Mouse (Mus musculus): ENCODE results near the gene Txnrd2. TPM values are rescaled to one million over a fixed set of nuclear protein-coding genes. Genes with fewer than 3 reads are reported as not detected.

Txnrd2 gene
- total RNA-seq, 2 experiments from 2014 or later = 16.4 to 17.6 TPM

DNA sequence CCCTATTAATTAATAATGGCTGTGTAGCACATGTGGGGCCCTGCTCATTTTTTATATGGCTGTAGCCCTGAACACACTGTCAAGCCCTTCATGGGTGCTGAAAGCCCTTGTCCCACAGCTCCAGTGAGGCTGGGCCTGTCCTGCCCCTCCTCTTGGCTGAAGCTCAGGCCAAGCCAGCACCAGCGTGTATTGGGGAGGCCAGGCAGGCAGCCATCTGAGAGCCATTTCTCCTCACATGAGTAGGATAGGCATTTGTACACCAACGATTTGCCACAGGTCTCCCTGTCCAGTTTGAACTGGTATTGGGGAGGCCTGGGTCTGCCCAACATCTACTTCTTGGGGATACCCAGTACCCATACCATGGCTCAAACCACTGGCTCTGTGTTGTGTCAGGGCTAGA is 47.8 kb downstream of the Txnrd2 start:
- no peak for DNase-seq
- intact Hi-C loops (cut with DNase I) = no loop called here

DNA sequence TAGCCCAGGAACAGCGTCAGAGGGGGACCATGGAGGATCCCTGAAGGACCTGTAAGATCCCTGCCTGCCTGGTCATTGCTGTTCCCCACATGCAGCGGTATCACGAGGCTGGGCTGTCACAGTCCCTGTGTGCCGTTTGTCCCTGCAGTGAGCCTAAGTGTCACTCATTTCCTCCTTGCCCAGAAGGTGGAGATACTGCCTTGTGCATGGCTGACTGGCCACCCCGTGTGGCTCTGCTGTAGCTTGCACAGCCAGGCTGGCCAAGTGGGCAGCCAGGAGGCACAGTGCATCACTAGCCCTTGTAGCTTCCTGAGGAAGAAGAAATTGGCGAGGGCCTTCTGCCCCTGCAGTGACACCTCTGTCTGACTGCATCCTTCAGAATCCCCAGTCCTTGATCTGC is 51.8 kb downstream of the Txnrd2 start:
- intact Hi-C loops (cut with DNase I) = no loop called here
- DNase-seq = peak in 1 of 2 experiments; percentile 7

DNA sequence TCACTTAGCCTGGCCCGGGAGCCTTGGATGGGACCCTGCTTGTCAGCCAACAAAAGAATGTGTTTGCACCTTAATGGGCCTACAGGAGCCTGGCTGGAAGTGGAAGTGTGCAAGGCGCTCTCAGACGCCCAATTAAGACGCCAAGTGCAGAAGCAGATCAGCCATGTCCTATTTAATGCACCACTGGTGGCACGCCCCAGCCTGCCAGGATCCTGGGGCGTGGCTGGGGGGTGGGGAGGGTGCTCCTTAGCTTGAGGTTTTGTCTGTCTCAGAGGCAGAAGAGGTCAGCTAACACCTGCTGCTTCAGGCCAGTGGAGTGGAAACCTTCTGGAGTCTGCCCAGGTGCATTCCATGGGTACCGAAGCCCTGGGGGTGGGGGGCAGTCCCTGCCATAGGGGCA is 53.5 kb downstream of the Txnrd2 start:
- peak in 1 of 2 experiments; percentile 9 for DNase-seq
- intact Hi-C loops (cut with DNase I) = no loop called here

DNA sequence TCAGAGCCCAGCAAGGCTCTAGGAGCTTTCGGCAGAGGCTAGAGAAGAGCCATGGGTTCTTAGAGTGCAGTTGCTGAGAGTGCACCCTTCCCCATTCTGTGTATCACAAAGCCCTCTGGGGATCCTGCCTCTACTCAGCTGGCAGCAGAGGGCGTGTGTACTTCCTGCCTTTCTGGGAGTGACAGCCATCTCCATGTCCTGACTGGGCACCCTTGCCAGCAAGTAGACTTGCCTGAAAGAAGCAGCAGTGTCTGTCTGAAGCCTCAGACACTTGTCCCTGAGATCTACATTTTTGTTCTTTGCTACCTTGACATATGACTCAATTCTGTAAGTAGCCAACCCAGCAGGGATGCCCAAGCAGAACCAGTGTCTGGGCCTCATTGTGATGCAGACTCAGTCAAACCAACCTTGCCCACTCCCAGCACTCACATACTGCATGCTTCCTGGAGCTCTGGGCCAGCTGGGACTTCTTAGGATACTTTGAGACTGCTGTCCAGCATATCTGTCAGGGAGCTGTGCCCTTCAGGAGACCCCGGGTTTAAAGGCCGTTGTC is 54.8 kb downstream of the Txnrd2 start:
- no peak for DNase-seq
- intact Hi-C loops (cut with DNase I) = no loop called here

DNA sequence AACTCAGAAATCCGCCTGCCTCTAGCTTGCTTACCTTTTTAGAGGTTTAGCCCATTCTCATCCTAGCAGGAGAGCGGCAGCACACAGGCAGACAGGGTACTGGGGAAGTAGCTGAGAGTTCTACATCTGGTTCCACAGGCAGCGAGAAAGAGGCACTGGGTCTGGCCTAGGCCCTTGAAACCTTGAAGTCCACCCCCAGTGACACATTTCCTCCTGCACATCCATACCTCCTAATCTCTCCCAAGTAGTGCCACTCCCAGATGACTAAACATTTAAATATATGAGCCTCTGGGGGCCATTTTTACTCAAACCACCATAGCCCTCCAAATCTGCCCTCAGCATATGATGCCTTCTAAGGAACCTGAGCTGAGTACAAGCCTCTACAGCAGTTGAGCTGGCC is 56.2 kb downstream of the Txnrd2 start:
- DNase-seq = no peak
- intact Hi-C loops (cut with DNase I) = no loop called here

DNA sequence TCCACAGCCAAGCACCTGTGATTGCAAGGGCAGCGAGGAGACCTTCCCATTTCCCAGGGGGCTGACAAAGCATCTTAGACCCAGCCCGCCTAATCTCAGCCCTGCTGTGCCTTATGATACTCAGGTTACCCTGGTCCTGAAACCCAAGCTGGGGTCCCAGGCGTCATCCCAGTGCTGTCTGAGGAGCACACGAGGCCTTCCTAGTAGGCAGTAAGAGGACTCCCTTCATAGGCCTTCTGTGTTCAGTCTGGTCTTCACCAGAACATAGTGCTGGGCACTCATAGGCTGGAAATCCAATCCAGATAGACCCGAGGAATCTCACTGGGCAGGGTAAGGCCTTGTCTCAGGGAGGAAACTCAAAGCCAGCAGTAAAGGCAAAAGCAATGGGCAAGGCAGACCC is 57.7 kb downstream of the Txnrd2 start:
- DNase-seq = no peak
- intact Hi-C loops (cut with DNase I) = no loop called here

DNA sequence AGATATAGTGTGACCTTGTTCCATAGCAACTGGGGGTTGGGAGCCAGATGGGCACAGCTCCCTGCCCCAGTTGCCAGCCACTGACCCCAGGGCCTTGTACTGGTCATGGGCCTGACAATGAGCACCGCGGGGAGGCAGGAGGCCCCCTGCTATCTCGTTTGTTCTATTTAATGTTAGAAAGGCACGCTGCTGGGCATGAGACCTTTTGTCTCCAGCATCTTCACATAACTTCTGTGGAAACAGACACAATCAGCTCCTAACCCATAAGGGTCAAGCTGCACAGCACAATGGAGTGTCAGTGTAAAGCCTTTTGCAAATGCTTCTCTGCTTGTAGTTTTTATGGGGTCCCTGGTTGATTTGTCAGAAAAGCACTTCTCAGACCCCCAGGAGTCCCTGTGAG is 58.2 kb downstream of the Txnrd2 start:
- intact Hi-C loops (cut with DNase I) = no loop called here
- DNase-seq = no peak

DNA sequence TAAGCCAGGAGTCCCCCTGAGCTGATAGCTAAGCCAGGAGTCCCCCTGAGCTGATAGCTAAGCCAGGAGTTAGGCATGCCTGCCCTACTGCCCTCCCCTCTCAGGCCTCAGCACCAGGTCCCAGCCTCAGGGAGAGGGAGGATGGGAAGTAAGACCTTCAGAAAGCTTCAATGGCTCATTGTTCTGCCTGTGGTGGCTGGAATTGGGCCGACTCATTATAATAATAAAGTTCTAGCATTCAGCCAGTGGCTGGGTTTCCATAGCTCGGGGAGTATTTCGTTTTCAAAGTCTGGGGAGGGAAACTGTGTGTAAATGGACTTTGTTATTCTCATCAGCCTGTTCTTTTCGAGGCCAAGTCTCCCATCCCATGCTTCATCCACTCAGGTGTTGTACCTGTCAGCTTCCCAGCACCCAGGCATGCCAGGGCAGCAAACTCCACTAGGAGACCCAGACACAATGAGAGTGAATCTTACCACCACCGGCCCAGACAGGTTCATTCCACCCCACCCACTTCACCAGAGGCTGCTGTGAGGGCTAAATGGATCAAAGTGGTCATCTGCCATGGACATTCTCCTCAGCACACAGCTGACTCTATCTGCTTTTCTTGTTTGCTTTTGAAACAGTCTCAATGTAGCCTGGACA is 58.7 kb downstream of the Txnrd2 start:
- intact Hi-C loops (cut with DNase I) = no loop called here
- no peak for DNase-seq

DNA sequence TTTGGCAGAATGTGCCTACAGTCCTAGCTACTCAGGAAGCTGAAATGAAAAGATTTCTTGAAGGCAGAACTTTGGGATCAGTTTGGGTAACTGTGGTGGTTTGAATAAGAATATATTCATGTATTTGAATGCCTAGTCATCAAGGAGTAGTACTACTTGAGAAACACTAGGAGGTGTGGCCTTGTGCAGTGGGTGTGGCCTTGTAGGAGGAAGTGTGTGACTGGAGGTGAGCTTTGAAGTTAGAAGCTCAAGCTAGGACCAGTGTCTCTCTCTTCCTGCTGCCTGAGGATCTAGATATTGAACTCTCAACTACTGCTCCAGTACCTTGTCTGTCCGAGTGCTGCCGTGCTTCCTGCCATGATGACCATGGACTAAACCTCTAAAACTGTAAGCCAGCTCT is 59.9 kb downstream of the Txnrd2 start:
- intact Hi-C loops (cut with DNase I) = no loop called here
- DNase-seq = no peak

DNA sequence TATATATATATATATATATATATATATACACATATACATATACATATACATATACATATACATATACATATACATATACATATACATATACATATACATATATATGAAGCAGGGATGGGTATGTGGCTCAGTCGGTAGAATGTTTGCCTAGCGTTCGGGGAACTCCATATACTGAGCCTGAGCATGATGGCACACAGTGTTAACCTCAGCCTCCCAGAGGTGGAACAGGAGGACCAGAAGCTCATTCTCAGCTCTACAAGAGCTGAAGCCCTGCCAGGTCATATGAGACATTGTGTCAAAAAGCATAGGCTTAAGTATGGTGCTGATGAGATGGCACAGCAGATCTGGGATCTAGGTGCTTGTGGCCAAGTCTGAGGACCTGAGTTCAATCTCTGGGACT is 64.1 kb downstream of the Txnrd2 start:
- DNase-seq = no peak
- intact Hi-C loops (cut with DNase I) = no loop called here

DNA sequence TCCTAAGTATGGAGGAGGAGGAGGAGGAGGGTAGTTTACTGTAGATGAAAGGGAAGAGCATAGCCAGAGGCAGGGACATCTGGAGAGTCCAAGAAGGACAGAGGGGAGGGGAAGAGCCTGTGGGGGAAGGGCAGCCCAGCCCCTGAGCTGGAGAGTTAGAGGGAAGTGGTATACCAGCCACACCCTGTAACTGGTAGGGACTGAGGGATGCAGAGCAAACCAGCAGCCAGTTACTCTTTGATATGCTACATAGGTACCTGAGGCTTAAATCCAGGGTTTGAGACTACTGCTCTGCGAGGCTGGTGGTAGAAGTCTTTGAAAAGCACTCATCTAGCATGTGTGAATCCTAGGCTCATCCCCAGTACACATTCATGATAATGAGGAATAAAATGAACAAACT is 64.7 kb downstream of the Txnrd2 start:
- DNase-seq = no peak
- intact Hi-C loops (cut with DNase I) = no loop called here

DNA sequence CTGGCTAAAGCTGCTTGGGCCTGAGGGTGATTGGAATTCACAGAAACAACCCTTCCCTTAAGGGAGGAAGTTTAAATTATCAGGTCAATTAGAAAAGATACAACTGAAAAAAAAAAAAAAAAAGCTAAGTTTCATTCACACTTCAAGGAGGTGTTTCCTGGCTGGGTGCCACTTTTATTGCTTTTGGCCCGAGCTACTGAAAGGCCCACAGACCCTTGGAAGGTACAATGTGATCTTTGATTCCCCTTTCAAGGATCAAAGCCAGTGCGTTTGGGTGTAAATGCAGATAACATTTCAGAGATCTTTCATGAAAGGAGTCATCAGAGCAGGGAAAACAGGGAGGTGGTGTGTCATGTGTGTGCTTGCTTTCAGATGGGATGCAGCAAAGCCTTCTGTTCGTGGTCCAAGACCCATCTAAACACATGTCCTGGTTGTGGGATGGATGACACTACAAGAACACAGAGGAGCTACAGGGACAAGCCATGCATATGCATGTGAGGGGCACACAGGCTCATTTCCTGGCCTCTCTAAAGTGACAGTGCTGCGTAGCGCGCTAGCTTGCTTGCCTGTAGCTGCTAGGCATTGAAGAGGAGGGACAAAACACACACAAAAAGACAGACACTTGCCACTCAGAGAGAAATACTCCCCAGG is 71.8 kb downstream of the Txnrd2 start:
- intact Hi-C loops (cut with DNase I) = loop anchor here (5.0 kb wide), 1 partner anchor 109 kb away; no protein-coding TSS in a partner anchor
- DNase-seq = no peak

DNA sequence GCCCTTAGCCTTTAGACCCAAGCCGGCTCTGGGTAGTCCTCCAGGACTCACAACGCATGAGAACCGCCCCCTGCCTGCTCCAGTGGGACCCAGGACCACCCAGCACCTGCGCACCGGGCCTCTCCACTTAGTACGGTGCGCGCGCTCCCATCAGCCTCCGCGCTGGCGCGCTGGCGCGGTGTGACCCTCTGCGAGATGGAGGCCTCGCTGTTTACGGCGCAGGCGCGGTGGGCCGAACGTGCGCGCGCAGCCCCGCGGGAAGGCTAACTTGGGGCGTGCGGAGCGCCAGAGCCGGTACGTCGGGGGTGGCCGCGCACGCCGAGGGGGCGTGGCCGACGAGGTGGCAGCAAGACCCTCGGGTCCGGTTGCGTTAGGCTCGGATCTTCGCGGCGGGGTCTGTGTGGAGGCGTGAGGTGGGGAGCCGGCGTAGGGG is 72.4 kb downstream of the Txnrd2 start, which contains the start of the genes Gnb1l and Rtl10:
Gene Gnb1l, plus strand, starts transcription at position 156 of the 433 bp plus-strand sequence.
Gene Rtl10, plus strand, starts transcription at position 344 of the 433 bp plus-strand sequence.
- intact Hi-C loops (cut with DNase I) = loop anchor here (5.0 kb wide), 1 partner anchor 109 kb away; no protein-coding TSS in a partner anchor
- peak; percentile 90 to 95 for DNase-seq

DNA sequence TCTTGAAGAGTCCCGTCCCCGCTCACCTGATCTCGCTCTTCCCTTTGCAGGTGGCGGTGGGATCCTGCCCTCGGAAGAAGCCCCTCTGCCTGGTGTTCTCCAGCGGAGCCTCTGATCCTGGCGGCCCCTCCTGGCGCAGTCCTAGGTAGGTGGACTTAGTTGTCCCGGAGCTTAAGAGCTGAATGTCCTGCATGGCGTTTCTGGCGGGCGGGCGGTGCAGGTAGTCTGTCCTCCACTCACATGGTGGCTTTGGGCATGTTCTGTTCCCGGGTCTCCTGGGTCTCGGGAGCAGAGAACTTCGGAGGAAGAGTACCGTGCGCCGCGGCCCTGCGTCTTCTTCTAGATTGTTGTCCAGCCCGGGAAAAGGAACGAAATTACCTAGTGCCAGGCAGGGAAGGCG is 72.8 kb downstream of the Txnrd2 start:
- DNase-seq = no peak
- intact Hi-C loops (cut with DNase I) = loop anchor here (5.0 kb wide), 1 partner anchor 108 kb away; no protein-coding TSS in a partner anchor

DNA sequence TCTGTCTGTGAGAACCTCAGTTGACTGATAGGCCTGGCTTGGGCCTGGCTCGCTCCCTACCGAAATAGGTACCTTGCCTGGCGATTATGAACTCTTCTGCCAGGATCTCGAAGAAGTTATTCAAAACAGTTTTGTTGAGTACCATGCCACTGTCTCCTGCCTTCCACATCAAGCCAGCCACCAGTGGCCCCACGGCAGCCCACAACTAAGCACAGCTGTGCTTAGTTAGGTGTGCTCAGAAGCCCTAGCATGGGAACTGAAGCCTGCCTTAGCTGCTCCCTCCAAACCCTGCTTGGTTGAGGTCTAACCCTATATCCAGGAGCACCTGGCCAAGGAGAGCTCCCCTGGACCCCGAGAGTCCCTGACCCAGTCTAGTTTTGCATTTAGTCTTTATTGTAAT is 75.3 kb downstream of the Txnrd2 start:
- intact Hi-C loops (cut with DNase I) = no loop called here
- DNase-seq = no peak

DNA sequence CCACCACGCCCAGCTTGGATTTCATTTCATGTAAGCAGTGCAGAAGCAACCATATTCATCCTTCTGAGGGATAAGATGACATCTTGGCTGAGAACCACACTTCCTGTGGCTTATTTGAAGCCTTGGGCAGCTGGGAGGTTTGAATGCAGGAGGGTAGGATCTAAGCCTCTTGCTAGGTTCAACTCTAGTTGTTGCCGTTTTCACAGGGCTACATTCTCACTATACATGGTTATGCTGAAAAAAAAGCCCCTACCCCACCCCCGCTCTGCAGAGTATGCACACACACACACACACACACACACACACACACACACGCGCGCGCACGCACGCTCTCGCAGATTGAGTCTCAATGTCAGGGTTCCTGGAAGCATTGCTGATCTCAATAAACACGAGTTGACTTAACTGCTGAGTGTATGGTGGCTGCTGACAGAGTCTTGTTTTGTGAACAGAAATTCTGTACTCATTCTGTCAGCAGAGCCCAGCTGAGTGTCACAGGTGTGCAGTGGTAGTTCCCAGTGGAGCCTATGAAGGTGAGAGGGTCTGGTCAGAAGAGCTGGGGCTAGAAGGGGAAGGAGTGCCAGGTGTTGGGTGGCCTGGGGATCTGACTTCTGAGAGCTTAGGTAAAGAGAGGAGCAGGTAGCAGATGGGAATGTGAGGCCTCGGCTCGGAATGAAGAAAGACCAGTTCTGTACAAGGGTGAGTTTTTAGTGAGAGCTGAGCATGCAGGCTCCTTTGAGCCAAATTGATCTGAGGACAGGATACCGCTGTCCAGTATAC is 77.6 kb downstream of the Txnrd2 start:
- DNase-seq = no peak
- intact Hi-C loops (cut with DNase I) = no loop called here

DNA sequence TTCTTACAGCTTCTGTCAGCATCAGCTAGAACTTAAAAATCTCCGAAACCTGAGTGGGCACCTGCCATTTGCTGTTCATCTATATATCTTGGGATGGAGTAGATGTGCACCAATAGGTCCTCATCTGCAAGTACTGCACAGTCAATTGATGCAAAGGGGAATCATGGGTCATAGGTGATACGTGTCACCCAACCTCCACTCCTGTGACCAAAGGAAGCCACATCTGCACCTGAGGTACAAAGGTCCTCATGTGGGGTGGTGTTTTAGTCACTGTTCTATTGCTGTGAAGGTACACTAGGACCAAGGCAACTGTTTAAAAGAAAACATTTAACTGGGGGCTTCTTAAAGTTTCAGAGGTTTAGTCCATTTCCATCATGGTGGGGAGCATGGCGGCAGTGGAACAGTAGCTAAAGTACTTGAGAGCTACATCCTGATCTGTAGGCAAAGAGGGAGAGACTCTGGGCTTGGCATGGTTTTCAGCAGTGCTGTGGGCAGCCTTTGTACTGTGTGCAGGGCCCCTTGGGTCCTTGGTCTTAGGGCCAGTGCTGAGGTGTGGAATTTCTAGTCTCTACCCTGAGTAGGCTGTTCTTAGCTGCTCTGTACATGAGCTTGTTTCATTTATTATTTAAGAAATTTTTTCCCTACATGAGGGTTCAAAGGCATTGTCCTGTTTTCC is 80.5 kb downstream of the Txnrd2 start:
- intact Hi-C loops (cut with DNase I) = loop anchor here (5.0 kb wide), 1 partner anchor 59 kb away; no protein-coding TSS in a partner anchor
- DNase-seq = no peak

DNA sequence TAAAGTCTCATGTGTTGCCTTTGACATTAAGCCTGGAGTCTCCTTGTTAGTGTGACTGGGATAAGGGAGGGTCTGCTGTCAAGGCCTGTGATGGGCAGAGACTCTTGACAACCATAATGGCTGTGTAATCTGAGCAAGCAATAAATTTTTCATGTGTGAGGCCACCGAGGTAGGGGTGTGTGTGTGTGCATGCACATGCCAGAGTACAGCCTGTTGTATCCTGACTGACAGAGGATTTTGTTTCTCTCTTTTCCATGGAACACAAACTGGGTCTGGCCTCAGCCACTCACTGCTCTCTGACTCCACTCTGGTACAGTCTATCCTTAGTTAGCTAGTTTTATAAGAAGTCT is 81.0 kb downstream of the Txnrd2 start:
- no peak for DNase-seq
- intact Hi-C loops (cut with DNase I) = loop anchor here (5.0 kb wide), 1 partner anchor 60 kb away; no protein-coding TSS in a partner anchor

DNA sequence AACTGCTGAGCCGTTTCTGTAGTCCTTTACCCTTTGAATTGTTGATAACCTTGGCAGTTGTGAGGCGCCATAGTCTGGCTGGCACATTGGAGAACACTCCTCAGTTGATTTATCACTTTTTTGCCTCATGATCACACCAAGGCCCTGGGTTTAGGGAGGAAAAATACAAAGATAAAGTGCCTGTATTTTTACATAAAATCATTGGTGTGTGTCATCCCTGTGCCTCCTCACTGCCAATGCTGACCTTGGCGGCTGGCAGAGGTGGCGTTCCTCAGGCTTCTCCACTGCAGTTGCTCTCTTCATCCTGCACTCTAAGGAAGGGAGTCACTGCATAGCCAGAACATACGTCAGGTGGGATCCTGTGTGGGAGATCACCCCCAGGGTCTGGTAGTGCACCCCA is 85.6 kb downstream of the Txnrd2 start:
- intact Hi-C loops (cut with DNase I) = no loop called here
- DNase-seq = no peak

DNA sequence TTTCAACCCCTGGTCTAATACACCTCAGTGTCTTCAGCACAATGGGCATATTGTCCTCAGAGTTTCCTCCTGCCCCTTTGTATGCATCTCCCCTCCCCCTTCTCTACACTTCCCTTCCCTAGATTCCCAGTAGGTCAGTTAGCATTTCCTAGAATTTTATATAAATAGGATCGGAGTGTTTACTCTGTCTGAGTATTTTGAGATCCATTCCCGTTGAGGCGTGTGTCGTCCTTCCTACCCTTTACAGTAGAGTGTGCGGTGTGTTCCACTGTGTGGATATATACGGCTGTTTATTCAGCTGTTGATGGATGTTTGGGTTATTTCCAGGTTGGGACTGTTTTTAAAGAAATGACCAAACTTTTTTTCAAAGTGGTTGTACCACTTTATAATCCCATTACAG is 87.3 kb downstream of the Txnrd2 start:
- no peak for DNase-seq
- intact Hi-C loops (cut with DNase I) = no loop called here

DNA sequence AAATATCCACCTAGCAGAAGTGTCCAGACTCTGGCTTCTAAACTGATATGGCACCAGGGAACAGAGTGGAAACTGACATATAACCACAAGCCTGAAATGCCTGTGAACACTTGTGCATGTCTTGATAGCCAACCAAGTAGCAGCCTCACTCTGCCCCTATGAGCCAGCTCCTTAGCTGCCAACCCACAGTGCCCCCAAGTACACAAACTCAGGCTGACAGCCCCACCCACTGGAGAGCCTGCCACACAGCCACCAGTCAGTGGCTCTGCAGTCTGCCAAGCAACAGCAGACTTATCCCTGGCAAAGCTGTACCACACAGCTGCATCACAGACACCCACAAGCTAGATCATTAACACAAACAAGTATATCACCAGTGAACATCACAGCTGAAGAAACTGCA is 91.9 kb downstream of the Txnrd2 start:
- DNase-seq = no peak
- intact Hi-C loops (cut with DNase I) = no loop called here

Measured in gastrocnemius, postnatal 36 days (tissue).